Mouse (Mus musculus): ENCODE data around the gene Zdhhc23. TPM values are rescaled to one million over a fixed set of nuclear protein-coding genes. Genes with fewer than 3 reads are reported as not detected.

Gene Zdhhc23
- total RNA-seq (2021) = 10 to 100 TPM; 45.4 to 50.5 TPM
- long read RNA-seq, partial matches to known transcripts = 3 of 13 reads
- long read RNA-seq, other reads (novel, unspliced or antisense) = 10 of 13 reads

GRCm38 (mm10) chr16:43979328-43980109, at the start of gene Zdhhc23:
Zdhhc23 (minus strand) TSS chr16:43979791.
- DNase-seq (ENCODE audit: low spot score in 2 of 2) = peak; percentile 32 to 56

GRCm38 (mm10) chr16:44029273-44029672, 49.7 kb upstream of the Zdhhc23 start:
- no peak for DNase-seq (ENCODE audit: low spot score in 2 of 2)

DNA sequence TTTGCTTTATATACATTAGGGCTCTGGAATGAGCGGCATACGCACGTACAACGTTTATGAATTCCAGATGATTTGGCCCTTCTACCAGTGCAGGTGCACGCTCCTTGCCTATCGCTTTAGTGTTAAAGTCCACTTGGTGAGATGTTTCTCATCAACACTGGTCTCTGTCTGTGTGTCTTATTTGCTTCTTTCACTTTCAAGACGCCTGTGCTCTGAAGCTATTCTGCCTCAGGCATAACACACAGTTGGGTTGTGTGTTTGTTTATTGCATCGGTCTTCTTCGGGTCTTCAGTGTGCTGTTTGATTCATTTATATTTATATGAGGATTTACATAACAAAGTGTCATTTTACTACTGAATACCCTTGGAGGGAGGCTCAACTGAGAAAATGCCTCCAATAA, 47.2 kb upstream of the Zdhhc23 start:
- DNase-seq (ENCODE audit: low spot score in 2 of 2) = no peak

DNA sequence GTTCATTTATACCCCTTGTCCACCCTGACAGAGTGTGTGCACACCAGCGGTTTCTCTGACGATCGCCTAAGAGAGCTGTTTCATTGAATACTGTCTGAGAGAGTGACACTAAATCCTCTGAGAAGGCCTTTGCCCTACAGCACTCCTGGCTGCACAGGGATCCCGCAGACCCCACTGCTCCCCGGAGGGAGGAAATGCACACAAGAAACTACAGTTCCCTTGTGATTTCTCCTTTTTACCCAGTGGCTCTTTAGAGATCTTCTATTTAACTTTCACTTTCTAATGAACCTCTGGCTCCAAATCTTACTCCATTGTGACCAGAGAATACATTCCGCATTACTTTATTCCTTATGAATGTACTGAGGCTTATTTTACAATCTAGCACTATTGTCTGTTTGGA, 46.6 kb upstream of the Zdhhc23 start:
- DNase-seq (ENCODE audit: low spot score in 2 of 2) = no peak

DNA sequence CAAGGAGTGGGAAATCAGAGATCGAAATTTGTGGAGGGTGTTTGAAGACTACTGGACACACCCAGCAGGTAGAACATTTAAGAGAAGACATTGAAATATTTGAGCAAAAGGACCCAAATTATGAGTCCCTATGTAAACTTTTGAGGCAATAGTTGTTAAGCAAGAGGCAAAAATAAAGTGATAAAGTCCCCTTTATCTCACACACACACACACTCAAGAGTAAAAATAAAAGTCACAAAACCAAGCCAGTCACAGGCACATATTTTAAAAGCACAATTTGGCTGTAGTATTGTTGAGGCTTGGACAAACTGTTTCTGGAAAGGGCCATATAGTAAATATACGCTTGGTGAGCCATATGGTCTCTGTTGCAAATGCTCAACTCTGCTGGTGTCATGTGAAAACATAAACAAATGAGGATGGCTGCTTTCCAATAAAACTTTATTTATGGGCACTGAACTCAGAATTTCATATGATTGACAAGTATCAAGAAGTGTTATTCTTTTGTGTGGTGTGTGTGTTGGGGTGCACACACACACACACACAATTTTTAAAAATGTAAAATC, 39.5 kb upstream of the Zdhhc23 start:
- DNase-seq (ENCODE audit: low spot score in 2 of 2) = no peak

GRCm38 (mm10) chr16:44018372-44018771, 38.8 kb upstream of the Zdhhc23 start:
- DNase-seq (ENCODE audit: low spot score in 2 of 2) = no peak

- DNase-seq (ENCODE audit: low spot score in 2 of 2) = no peak
Measured at GRCm38 (mm10) chr16:44017707-44018106, 38.1 kb upstream of the Zdhhc23 start.

DNA sequence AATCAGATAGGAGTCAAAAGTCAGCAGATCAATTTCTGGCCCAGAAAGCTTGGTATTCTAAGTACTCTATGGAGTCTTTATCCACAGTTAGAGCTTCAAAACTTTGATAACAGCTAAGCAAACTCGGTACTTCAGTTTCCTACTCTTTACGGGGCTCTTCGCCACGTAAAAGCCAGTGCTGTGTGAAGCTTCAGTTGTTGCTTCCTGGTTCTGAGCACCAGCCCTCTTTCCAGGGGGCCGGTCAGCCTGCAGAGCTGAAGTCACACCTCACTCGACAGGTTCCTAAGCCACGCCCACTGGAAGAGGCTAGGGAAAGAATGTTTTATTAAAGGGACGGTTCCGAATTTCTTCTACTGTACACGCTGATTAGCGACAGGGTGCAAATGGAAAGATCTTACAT, 36.6 kb upstream of the Zdhhc23 start:
- DNase-seq (ENCODE audit: low spot score in 2 of 2) = no peak

- DNase-seq (ENCODE audit: low spot score in 2 of 2) = no peak
Measured at GRCm38 (mm10) chr16:44015416-44016158, 36.0 kb upstream of the Zdhhc23 start.

DNA sequence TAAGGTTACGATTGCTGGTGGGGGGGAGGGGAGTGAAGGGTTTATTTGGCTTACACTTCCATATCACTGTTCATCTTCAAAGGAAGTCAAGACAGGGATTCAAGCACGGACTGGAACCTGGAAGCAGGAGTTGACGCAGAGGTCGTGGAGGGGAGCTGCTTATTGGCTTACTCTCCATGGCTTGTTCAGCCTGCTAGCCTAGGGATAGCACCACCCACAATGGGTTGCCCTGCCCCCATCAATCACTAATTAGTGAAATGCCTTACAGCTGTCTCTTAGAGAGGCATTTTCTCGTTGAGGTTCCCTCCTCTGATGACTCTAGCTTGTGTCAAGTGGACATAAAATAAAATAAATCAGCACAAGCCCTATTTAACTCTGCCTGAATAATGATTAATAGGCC, 31.4 kb upstream of the Zdhhc23 start:
- no peak for DNase-seq (ENCODE audit: low spot score in 2 of 2)

- no peak for DNase-seq (ENCODE audit: low spot score in 2 of 2)
Measured at GRCm38 (mm10) chr16:44002086-44002485, 22.5 kb upstream of the Zdhhc23 start.

GRCm38 (mm10) chr16:43999541-43999940, 19.9 kb upstream of the Zdhhc23 start:
- no peak for DNase-seq (ENCODE audit: low spot score in 2 of 2)

DNA sequence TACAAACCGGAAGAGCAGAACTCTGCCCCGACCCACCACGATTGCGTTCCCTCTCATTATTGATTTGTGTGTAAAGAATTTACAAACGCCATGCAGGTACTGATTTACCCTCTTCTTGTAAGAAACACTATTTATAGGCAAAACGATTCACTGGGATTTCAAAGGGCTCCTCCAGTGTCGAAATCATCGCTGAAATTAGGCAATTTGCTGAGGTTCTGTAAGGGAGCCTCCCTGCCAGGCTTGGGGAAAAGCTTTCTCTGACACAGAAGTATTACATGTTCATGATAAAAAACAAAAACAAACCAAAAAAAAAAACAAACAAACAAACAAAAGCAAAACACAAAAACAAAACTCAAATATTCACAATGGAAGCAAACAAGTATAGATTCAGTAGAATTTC, 19.5 kb upstream of the Zdhhc23 start:
- no peak for DNase-seq (ENCODE audit: low spot score in 2 of 2)

GRCm38 (mm10) chr16:43994623-43995022, 15.0 kb upstream of the Zdhhc23 start:
- no peak for DNase-seq (ENCODE audit: low spot score in 2 of 2)

DNA sequence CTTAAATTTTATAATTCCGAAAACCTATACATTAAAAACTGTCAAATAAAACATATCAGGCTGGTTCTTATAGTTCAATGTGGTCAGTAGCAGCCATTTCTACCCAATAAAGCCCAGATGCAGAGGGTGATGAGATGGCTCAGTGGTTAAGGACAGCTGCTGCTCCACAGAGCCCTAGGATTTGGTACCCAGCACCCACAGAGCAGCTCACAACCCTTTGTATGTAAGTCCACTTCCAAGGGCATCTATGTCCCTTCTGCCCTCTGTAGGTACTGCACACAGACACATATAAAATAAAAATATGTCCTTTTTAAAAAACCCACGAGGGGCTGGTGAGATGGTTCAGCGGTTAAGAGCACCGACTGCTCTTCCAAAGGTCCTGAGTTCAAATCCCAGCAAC, 6.7 kb upstream of the Zdhhc23 start:
- no peak for DNase-seq (ENCODE audit: low spot score in 2 of 2)

DNA sequence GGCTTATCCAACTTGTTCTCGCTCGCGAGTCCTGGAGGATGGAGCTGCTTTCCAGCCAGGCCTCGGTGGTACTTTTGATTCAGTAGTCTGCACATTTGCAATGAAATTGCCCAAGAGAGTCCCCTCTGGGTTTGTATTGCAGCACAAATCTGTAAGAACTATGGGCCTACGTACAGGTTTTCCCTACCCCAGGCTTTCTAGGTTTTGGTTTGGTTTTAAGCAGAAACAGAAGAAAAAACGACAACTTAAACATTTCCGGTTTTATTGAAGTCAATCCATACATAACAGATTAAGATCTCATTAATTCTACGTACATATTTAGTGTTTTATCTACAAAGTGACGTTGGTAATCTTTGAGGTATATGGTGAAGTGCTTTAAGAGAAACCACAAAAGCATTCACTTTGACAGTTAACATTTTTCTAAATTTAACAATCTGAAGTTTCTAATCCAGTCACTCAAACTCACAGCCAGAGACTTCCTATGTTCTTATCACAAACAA, 569 bp upstream of the Zdhhc23 start:
- DNase-seq (ENCODE audit: low spot score in 2 of 2) = no peak

DNA sequence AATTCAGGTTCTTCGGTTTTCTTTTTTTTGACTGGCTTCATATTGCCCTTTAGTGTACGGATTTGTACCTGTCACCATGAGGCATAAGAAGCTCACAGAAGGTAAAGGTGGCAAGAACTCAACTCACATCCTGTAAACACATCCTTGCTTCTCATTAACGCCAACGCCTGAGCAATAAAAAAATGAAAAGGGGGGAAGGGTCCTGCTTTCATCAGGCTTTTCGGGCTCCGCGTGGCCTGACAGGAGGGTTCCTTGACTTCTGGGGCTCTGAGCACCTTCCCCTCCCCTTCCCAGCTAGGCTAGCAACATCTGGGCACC, 622 bp downstream of the Zdhhc23 start:
- peak in 1 of 2 experiments; percentile 51 for DNase-seq (ENCODE audit: low spot score in 2 of 2)

- no peak for DNase-seq (ENCODE audit: low spot score in 2 of 2)
Measured at GRCm38 (mm10) chr16:43973606-43974220, 5.9 kb downstream of the Zdhhc23 start.

DNA sequence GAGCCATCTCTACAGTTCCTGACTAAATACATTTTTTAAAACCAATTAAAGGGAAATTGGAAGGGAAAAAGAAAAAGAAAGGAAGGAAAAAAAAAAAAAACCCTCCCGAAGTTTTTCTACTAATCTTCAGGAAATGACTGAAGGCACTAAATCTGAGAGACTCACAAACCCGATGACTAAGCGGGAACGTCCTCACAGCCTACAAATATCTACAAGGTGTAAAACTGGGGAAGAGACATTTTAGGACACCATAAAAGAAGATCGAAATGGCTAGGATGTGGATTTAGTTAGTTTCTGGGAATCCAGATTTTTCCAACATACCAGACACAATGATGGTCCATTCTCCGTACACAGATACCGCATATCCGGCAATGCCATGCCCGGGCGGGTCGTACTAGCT, 6.4 kb downstream of the Zdhhc23 start:
- no peak for DNase-seq (ENCODE audit: low spot score in 2 of 2)

DNA sequence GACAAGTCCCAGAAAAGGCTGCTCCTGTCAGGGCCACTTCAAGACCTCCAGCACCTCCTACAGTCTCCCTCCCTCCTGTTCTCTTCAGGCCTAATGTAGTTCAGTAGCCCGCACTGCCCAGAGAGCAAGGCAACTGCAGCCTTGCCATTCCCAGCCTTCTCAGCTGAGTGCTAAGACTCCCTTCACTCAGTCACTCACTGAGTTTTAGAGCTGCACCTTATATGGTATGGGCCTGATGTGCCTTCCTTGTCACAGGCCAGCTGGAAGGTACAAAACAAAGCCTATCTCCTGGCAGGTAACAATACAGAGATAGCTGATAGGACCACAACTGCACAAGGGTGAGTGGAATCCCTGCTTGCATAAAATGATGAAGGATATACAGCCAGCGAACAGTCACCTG, 7.2 kb downstream of the Zdhhc23 start:
- no peak for DNase-seq (ENCODE audit: low spot score in 2 of 2)

DNA sequence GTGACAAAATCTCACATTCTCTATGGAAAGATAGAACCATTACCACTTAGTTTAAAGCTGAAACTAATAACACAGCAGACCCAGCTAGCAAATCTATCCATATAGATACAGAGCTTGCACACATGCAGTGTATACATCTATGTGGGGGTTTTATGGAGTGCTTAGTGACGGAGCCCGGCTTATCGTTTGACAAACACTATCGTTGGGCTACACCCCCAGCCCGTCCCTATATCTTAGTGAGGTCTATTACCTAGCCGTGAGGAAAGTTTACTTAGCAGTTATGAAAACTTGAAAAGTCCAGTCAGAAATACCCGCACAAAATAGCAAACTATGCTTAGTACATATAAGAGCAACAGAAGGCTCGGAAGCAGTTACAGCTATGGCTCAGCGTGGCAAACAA, 7.8 kb downstream of the Zdhhc23 start:
- DNase-seq (ENCODE audit: low spot score in 2 of 2) = no peak

DNA sequence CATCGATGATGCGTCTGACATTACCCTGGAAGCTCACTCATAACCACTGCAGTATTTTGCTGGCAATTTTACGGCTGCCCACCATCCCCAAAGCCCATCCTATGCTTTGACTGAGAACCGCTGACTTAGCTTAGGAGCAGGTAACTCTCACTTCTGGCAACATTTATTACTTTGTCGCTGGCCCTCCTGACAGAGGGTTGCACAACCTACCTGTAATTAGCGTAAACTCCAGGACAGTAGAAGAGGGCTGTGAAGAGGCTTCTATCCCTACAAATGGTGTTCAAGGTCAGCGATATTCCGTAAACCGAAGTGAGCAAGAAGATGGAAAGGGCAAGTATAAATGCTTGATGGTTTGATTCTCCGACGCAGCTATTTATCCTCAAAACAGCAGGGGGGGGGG, 8.4 kb downstream of the Zdhhc23 start:
- DNase-seq (ENCODE audit: low spot score in 2 of 2) = no peak
